Mouse (Mus musculus) limb, embryonic 12.5 days (tissue): ENCODE results near the gene Ntpcr. TPM values are rescaled to one million over a fixed set of nuclear protein-coding genes. Genes with fewer than 3 reads are reported as not detected.

Experiments used
- ATAC-seq: fragments of 200-750 bp; cut with Nextera tagmentation; 2 replicates; pipeline ENCODE4 v1.8.0; 2017; ENCODE audit warnings: low read depth, moderate TSS enrichment; ENCODE audit not compliant: insufficient number of reproducible peaks, insufficient read depth, low FRiP score, low TSS enrichment
- H3K27ac ChIP-seq: fragments of 300-500 bp; sonication (generic); 2 replicates; pipeline ENCODE4 v1.5.1; 2016; ENCODE audit warnings: mild to moderate bottlenecking, moderate library complexity
- H3K27me3 ChIP-seq: fragments of 300-500 bp; sonication (generic); 2 replicates; pipeline ENCODE4 v1.6.1; 2016; ENCODE audit warnings: mild to moderate bottlenecking, moderate library complexity
- H3K36me3 ChIP-seq: fragments of 300-500 bp; sonication (generic); 2 replicates; pipeline ENCODE4 v1.6.1; 2016; ENCODE audit warnings: mild to moderate bottlenecking, moderate library complexity
- H3K4me1 ChIP-seq: fragments of 300-500 bp; sonication (generic); replicated peaks from 2 replicates; pipeline ENCODE4 v1.6.1; 2016
- H3K4me2 ChIP-seq: fragments of 300-500 bp; sonication (generic); 2 replicates; pipeline ENCODE4 v1.6.1; 2016; ENCODE audit warnings: mild to moderate bottlenecking, moderate library complexity
- H3K4me3 ChIP-seq: fragments of 300-500 bp; sonication (generic); replicated peaks from 2 replicates; pipeline ENCODE4 v1.5.1; 2016; ENCODE audit warnings: mild to moderate bottlenecking
- H3K9ac ChIP-seq: fragments of 300-500 bp; sonication (generic); replicated peaks from 2 replicates; pipeline ENCODE4 v1.6.1; 2016; ENCODE audit warnings: mild to moderate bottlenecking, moderate library complexity
- H3K9me3 ChIP-seq: fragments of 300-500 bp; sonication (generic); 2 replicates; pipeline ENCODE4 v1.6.1; 2016; ENCODE audit warnings: mild to moderate bottlenecking, moderate library complexity
- WGBS: fragments of 180-500 bp; shearing (Covaris S2); methylation state at CpG from one replicate; pipeline ENCODE4 v1.1.7; 2016; 5-methylcytosine and 5-hydroxymethylcytosine counted together
- polyA plus RNA-seq: library from polyadenylated mRNA; unstranded; fragments of >200 nt; fragmentation: Nextera tagmentation; extraction: Ambion mirVana; gene quantifications from 2 replicates; pipeline ENCODE4 v1.2.1, GENCODE M21; 2016

The Ntpcr gene
- polyA plus RNA-seq, 1 experiment from 2014 or later = 24.8 TPM

DNA sequence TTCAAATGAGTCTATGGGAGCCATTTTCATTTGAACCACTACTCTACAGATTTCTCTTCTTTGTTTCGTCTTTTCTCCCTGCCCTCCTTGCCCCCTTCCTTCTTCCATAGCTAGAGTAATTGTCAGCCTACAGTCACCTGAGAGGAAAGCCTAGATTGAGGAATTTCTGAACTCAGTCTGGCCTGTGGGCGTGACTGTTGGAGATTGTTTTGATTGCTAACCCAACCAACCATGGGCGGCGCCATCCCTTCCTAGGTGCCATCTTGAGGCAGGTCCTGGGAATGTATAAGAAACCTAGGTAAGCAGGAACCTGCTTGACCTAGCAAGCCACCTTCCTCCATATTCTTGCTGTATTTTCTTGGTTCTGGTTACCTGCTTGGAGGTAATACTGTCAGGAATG, 3.6 kb upstream of the Ntpcr start:
- Histone ChIP-seq H3K27ac (no peak overlapping the region), H3K4me2 (no peak overlapping the region), H3K9me3 (no peaks in the 10 kb centered on the region), H3K27me3 (no peaks in the 10 kb centered on the region), H3K9ac (no peak overlapping the region), H3K4me1 (peaks cover 44% of the 10 kb centered on the region), H3K4me3 (no peak overlapping the region), H3K36me3 (no peaks in the 10 kb centered on the region)
- no peak for ATAC-seq
- WGBS = 92% methylated on average over 4 of the region's 4 CpGs

GRCm38 (mm10) chr8:125726986-125727385, 2.8 kb upstream of the Ntpcr start:
- H3K27me3 ChIP-seq = no peaks in the 10 kb centered on the region
- WGBS = 71% methylated on average over 5 of the region's 5 CpGs
- ATAC-seq = no peak
- H3K4me1 ChIP-seq = peaks cover 44% of the 10 kb centered on the region
- no peak overlapping the region for H3K4me2 ChIP-seq
- H3K36me3 ChIP-seq = no peaks in the 10 kb centered on the region
- no peak overlapping the region for H3K27ac ChIP-seq
- H3K9ac ChIP-seq = no peak overlapping the region
- no peaks in the 10 kb centered on the region for H3K9me3 ChIP-seq
- no peak overlapping the region for H3K4me3 ChIP-seq

- 50% methylated on average over 8 of the region's 8 CpGs for WGBS
- H3K9me3 ChIP-seq = no peaks in the 10 kb centered on the region
- ATAC-seq = no peak
- no peak overlapping the region; the same call in 1 of the 2 replicates for H3K4me2 ChIP-seq
- H3K4me3 ChIP-seq = no peak overlapping the region
- no peak overlapping the region for H3K9ac ChIP-seq
- peaks cover 36% of the 10 kb centered on the region for H3K4me1 ChIP-seq
- H3K27me3 ChIP-seq = no peaks in the 10 kb centered on the region
- H3K36me3 ChIP-seq = no peaks in the 10 kb centered on the region
- no peak overlapping the region for H3K27ac ChIP-seq
Observed at GRCm38 (mm10) chr8:125727797-125728196, 2.0 kb upstream of the Ntpcr start.

GRCm38 (mm10) chr8:125733964-125734956, 4.5 kb downstream of the Ntpcr start:
- ATAC-seq = peak; percentile 83
- peak overlapping the region; percentile 82 for H3K4me2 ChIP-seq
- peak overlapping the region; percentile 67 for H3K27ac ChIP-seq
- peak overlapping the region; percentile 68 for H3K9ac ChIP-seq
- H3K9me3 ChIP-seq = no peaks in the 10 kb centered on the region
- WGBS = 6% methylated on average over 52 of the region's 52 CpGs
- H3K4me1 ChIP-seq = peaks cover 35% of the 10 kb centered on the region
- H3K27me3 ChIP-seq = no peaks in the 10 kb centered on the region
- peak overlapping the region; percentile 65 for H3K4me3 ChIP-seq
- H3K36me3 ChIP-seq = no peaks in the 10 kb centered on the region

DNA sequence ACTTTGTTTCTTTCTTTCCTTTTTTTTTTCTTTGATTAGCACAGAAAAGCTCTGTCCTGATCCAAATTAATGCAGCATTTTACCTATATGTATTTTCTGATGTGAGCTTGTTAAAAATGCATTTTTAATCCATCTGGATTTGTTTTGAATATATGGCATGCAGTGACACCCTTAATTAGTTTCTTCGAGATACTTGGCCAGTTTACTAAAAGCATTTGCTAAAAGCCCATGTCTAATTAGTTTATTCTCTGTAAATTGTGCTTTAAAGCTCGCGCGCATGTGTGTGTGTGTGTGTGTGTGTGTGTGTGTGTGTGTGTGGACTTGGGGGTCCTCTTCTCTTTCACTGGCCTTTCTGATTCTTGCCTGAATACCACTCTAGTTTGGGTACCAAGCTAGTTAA, 9.2 kb downstream of the Ntpcr start:
- 82% methylated on average over 4 of the region's 4 CpGs for WGBS
- Histone ChIP-seq H3K27me3 (no peaks in the 10 kb centered on the region), H3K4me1 (peaks cover 37% of the 10 kb centered on the region), H3K27ac (no peak overlapping the region), H3K9me3 (no peaks in the 10 kb centered on the region), H3K9ac (no peak overlapping the region), H3K36me3 (no peaks in the 10 kb centered on the region), H3K4me2 (no peak overlapping the region), H3K4me3 (no peak overlapping the region)
- ATAC-seq = no peak

- no peak overlapping the region for H3K4me2 ChIP-seq
- H3K36me3 ChIP-seq = no peaks in the 10 kb centered on the region
- WGBS = 67% methylated on average over 10 of the region's 10 CpGs
- peaks cover 29% of the 10 kb centered on the region for H3K4me1 ChIP-seq
- H3K4me3 ChIP-seq = no peak overlapping the region
- H3K9me3 ChIP-seq = no peaks in the 10 kb centered on the region
- H3K9ac ChIP-seq = no peak overlapping the region
- ATAC-seq = no peak
- no peaks in the 10 kb centered on the region for H3K27me3 ChIP-seq
- no peak overlapping the region for H3K27ac ChIP-seq
Observed at GRCm38 (mm10) chr8:125740655-125741054, 10.9 kb downstream of the Ntpcr start.

- H3K27me3 ChIP-seq = no peaks in the 10 kb centered on the region
- WGBS = 71% methylated on average over 5 of the region's 5 CpGs
- H3K4me2 ChIP-seq = no peak overlapping the region
- H3K4me1 ChIP-seq = peaks cover 25% of the 10 kb centered on the region
- H3K9ac ChIP-seq = no peak overlapping the region; the same call in 1 of the 2 replicates
- H3K36me3 ChIP-seq = no peaks in the 10 kb centered on the region
- no peak for ATAC-seq
- H3K27ac ChIP-seq = no peak overlapping the region
- H3K4me3 ChIP-seq = no peak overlapping the region
- H3K9me3 ChIP-seq = no peaks in the 10 kb centered on the region
Observed at GRCm38 (mm10) chr8:125741377-125741776, 11.6 kb downstream of the Ntpcr start.

- H3K27me3 ChIP-seq = no peaks in the 10 kb centered on the region
- no peaks in the 10 kb centered on the region for H3K9me3 ChIP-seq
- H3K4me3 ChIP-seq = no peak overlapping the region
- H3K27ac ChIP-seq = no peak overlapping the region
- H3K9ac ChIP-seq = no peak overlapping the region
- no peak overlapping the region for H3K4me2 ChIP-seq
- WGBS = 41% methylated on average over 2 of the region's 2 CpGs
- no peak for ATAC-seq
- H3K36me3 ChIP-seq = no peaks in the 10 kb centered on the region
- peaks cover 28% of the 10 kb centered on the region for H3K4me1 ChIP-seq
Observed at GRCm38 (mm10) chr8:125741855-125742254, 12.1 kb downstream of the Ntpcr start.

DNA sequence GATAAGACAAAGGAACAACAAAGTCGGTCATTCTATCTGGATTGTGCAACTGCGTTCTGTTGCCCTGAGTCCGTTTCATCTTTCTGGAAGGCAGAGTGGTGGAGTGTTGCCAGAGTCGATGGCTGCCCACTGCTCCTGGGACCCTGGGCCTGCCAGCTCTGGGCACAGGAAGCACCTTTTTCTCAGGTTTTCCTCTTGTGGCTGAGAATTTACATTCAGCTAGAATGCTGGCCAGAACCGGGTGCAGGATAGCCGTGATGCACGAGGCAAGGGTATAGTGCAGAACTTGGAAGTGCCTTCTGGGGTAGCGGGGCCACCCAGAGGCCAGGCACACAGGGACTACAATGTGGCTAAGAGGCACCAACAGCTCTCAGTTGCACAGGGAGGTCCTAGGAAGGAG, 12.6 kb downstream of the Ntpcr start:
- no peak overlapping the region for H3K9ac ChIP-seq
- WGBS = 84% methylated on average over 8 of the region's 8 CpGs
- no peak overlapping the region for H3K4me2 ChIP-seq
- H3K4me3 ChIP-seq = no peak overlapping the region
- H3K4me1 ChIP-seq = peaks cover 31% of the 10 kb centered on the region
- no peak overlapping the region for H3K27ac ChIP-seq
- H3K36me3 ChIP-seq = no peaks in the 10 kb centered on the region
- no peaks in the 10 kb centered on the region for H3K27me3 ChIP-seq
- no peaks in the 10 kb centered on the region for H3K9me3 ChIP-seq
- ATAC-seq = no peak

GRCm38 (mm10) chr8:125744914-125745576, 15.3 kb downstream of the Ntpcr start:
- Histone ChIP-seq H3K4me3 (no peak overlapping the region), H3K27ac (no peak overlapping the region), H3K9me3 (no peaks in the 10 kb centered on the region), H3K4me1 (peaks cover 35% of the 10 kb centered on the region), H3K9ac (no peak overlapping the region), H3K4me2 (no peak overlapping the region), H3K27me3 (no peaks in the 10 kb centered on the region), H3K36me3 (no peaks in the 10 kb centered on the region)
- 91% methylated on average over 10 of the region's 10 CpGs for WGBS
- ATAC-seq = no peak

GRCm38 (mm10) chr8:125747390-125747789, 17.6 kb downstream of the Ntpcr start:
- no peak overlapping the region for H3K9ac ChIP-seq
- no peaks in the 10 kb centered on the region for H3K9me3 ChIP-seq
- 61% methylated on average over 8 of the region's 8 CpGs for WGBS
- peak overlapping the region; percentile 87 for H3K27ac ChIP-seq
- peaks cover 43% of the 10 kb centered on the region for H3K4me1 ChIP-seq
- ATAC-seq = no peak
- H3K4me2 ChIP-seq = no peak overlapping the region
- H3K36me3 ChIP-seq = no peaks in the 10 kb centered on the region
- no peaks in the 10 kb centered on the region for H3K27me3 ChIP-seq
- H3K4me3 ChIP-seq = no peak overlapping the region
